Mouse (Mus musculus) small intestine, adult 2 months (tissue): Measurements from ENCODE around the gene Agtr1a. TPM values are rescaled to one million over a fixed set of nuclear protein-coding genes. Genes with fewer than 3 reads are reported as not detected.

Experiments
- H3K27ac ChIP-seq: fragments of 200-500 bp; 2 replicates; pipeline ENCODE4 v1.5.1; 2012; ENCODE audit warnings: low read depth, low read length, control low read depth, inconsistent platforms; ENCODE audit not compliant: insufficient read depth
- H3K27me3 ChIP-seq: fragments of 200-500 bp; 2 replicates; pipeline ENCODE4 v1.6.1; 2012; ENCODE audit warnings: mild to moderate bottlenecking, moderate library complexity, low read length, inconsistent platforms; ENCODE audit not compliant: control insufficient read depth, insufficient read depth
- H3K36me3 ChIP-seq: fragments of 200-500 bp; 2 replicates; pipeline ENCODE4 v1.6.1; 2012; ENCODE audit warnings: mild to moderate bottlenecking, low read length, control low read depth, inconsistent platforms; ENCODE audit not compliant: control insufficient read depth, insufficient read depth
- H3K4me1 ChIP-seq: fragments of 200-500 bp; 2 replicates; pipeline ENCODE4 v1.6.1; 2012; ENCODE audit warnings: low read length, inconsistent platforms, mixed read lengths; ENCODE audit not compliant: control insufficient read depth, insufficient read depth, insufficient read length
- H3K4me3 ChIP-seq: fragments of 200-500 bp; 2 replicates; pipeline ENCODE4 v1.5.1; 2012; ENCODE audit warnings: low read depth, mild to moderate bottlenecking, control low read depth, inconsistent platforms, low read length, moderate library complexity
- CTCF ChIP-seq: fragments of 200-500 bp; IDR thresholded peaks from 2 replicates; pipeline ENCODE4 v1.5.1; 2012; ENCODE audit warnings: low read depth, mild to moderate bottlenecking, control low read depth, inconsistent platforms, low read length, moderate library complexity, mixed read lengths; ENCODE audit not compliant: insufficient replicate concordance, insufficient read length; ENCODE audit errors: extremely low read depth
- POLR2A ChIP-seq: fragments of 200-500 bp; IDR thresholded peaks from 2 replicates; pipeline ENCODE4 v1.6.1; 2012; ENCODE audit warnings: low read depth, mild to moderate bottlenecking, control low read depth, inconsistent platforms, low read length, moderate library complexity
- WGBS: fragments of 180-500 bp; shearing (Covaris S2); methylation state at CpG from one replicate; pipeline ENCODE4 v1.1.7; 2018; 5-methylcytosine and 5-hydroxymethylcytosine counted together
- polyA plus RNA-seq: library from polyadenylated mRNA; depleted of rRNA; stranded (reverse); fragments of >200 nt; gene quantifications from 2 replicates; pipeline ENCODE4 v1.2.3, GENCODE M21; 2012

The Agtr1a gene
- polyA plus RNA-seq, 1 experiment, result 2.1 TPM

- no peak overlapping the region for H3K4me3 ChIP-seq
- TF ChIP-seq POLR2A (no peak), CTCF (no peak)
- H3K27ac ChIP-seq, result no peak overlapping the region
- H3K27me3 ChIP-seq, result no peaks in the 10 kb centered on the region
- H3K4me1 ChIP-seq, result no peaks in the 10 kb centered on the region
- no peaks in the 10 kb centered on the region for H3K36me3 ChIP-seq
Observed at GRCm38 (mm10) chr13:30348306-30348705, 12.1 kb downstream of the Agtr1a start.

DNA sequence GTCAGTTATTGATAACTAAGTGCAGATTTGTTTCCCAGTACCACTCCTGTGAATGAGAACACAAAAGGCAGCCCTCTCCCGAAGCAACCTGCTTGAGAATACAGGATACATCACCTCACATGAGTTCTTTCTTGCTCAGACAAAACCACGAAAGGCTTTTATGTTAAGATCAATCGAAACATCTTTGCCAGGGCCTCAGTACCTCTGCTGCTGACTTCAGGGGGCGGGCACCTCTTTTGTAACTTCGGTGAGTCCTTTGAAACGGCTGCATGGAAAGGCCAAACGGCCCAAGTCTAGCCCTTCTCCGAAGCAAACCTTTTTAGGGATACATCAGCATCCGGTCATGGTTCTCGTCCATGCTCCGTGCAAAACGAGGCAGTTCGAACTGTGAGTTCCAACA lies 15.7 kb downstream of the Agtr1a start:
- H3K27me3 ChIP-seq, result no peaks in the 10 kb centered on the region
- H3K27ac ChIP-seq, result no peak overlapping the region
- H3K4me1 ChIP-seq, result no peaks in the 10 kb centered on the region
- 82% methylated on average over 13 of the region's 13 CpGs for WGBS
- TF ChIP-seq POLR2A, result no peak
- no peak for TF ChIP-seq CTCF
- H3K36me3 ChIP-seq, result no peaks in the 10 kb centered on the region
- H3K4me3 ChIP-seq, result no peak overlapping the region

DNA sequence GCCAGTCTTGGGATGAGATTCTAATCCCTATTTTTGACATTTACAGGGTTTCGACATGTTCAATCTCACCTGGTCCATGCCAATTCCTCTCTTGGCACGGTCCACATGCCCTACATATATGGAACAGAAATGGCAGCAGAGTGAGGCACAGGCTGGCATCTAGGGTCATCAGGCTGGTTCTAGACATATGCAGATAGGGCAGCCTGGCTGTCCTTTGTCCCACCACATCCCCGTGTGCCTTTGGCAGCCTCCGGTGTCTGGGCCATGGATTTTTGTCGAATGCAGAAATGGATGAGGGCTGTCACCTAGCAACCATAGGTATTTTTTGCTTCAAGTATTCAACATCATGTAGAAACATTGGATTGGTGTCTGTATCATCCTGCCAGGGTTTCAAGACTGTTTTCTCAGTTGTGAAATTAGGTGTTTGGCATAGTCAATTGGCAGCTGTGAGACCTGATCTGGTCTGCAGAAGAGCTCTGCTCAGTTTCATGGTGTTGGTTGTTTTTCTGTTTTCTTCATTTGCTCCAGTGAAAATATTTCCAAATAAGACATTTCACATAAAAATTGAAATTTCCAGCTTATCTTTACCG lies 18.8 kb downstream of the Agtr1a start:
- 90% methylated on average over 6 of the region's 6 CpGs for WGBS
- Histone ChIP-seq H3K4me3 (no peak overlapping the region), H3K4me1 (no peaks in the 10 kb centered on the region), H3K27me3 (no peaks in the 10 kb centered on the region), H3K27ac (no peak overlapping the region), H3K36me3 (no peaks in the 10 kb centered on the region)
- TF ChIP-seq POLR2A, result no peak
- TF ChIP-seq CTCF, result no peak

GRCm38 (mm10) chr13:30355979-30356378 lies 19.7 kb downstream of the Agtr1a start:
- TF ChIP-seq CTCF, result no peak
- TF ChIP-seq POLR2A, result no peak
- Histone ChIP-seq H3K27ac (no peak overlapping the region), H3K36me3 (no peaks in the 10 kb centered on the region), H3K4me3 (no peak overlapping the region), H3K27me3 (no peaks in the 10 kb centered on the region), H3K4me1 (no peaks in the 10 kb centered on the region)
- 55% methylated on average over 2 of the region's 2 CpGs for WGBS

DNA sequence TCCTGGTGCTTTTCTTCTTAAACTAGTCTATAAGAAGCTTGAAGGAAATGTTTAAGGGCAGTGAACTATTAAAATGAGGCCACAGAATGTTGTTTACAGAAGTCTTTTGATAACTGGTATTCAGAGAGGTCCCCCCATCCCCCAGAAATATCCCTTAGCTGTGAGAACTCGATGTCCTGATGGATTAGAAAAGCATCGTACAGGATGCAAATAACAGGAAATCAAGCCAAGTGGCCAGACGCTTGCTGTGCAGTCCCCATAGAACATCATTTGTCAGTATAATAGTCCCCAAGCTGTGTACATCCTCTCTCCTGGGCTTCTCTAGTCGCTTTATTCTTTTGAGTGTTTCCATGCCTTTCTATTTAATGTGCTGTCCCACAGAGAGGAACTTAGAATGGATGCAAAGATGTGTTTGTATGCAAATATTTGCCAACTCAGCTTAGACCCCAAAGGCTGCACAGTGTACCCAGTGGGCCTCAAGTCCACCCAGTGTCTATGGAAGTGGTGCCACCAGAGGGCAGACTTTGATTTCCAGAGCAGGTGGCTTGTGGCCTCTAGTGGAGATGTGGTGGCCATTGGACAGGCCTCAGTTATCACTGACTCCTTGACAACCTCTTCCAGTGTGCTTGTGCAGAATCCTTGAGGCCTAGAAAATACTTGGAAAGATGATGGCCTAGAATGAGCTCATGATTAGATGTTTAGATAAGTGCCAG lies 22.4 kb downstream of the Agtr1a start:
- Histone ChIP-seq H3K36me3 (no peaks in the 10 kb centered on the region), H3K4me3 (no peak overlapping the region), H3K27me3 (no peaks in the 10 kb centered on the region), H3K27ac (no peak overlapping the region), H3K4me1 (no peaks in the 10 kb centered on the region)
- 68% methylated on average over 4 of the region's 4 CpGs for WGBS
- peak; percentile 35; the same call in 1 of the 2 replicates for TF ChIP-seq CTCF
- TF ChIP-seq POLR2A, result no peak

DNA sequence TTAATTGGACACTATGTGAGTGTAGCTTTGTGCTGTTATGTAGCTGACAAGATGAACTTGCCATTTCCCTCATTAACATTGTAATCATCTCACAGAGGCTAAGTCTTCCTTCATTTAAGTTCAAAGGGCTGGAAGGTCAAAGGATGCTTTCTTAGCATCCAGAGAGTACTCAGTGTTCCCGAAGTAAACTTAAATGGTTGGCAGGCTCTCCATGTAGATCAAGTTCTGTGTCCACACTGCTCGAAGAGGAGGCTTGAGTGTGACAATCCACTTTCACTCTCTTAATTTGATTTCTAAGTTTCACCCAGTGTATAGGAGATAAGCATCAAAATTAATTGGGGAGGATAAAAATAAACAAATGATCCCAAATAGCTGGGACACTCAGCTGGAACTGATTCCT lies 23.6 kb downstream of the Agtr1a start:
- TF ChIP-seq POLR2A (no peak), CTCF (no peak)

GRCm38 (mm10) chr13:30361002-30361401 lies 24.8 kb downstream of the Agtr1a start:
- no peak overlapping the region for H3K4me3 ChIP-seq
- H3K27me3 ChIP-seq, result no peaks in the 10 kb centered on the region
- no peaks in the 10 kb centered on the region for H3K36me3 ChIP-seq
- no peak overlapping the region for H3K27ac ChIP-seq
- TF ChIP-seq CTCF (no peak), POLR2A (no peak)
- 27% methylated on average over 5 of the region's 5 CpGs for whole genome bisulfite sequencing
- H3K4me1 ChIP-seq, result no peaks in the 10 kb centered on the region

More for the DNA sequence above, 23.6 kb downstream of the Agtr1a start:
- H3K27ac ChIP-seq, result no peak overlapping the region
- WGBS, result 67% methylated on average over 2 of the region's 2 CpGs
- H3K36me3 ChIP-seq, result no peaks in the 10 kb centered on the region
- H3K4me1 ChIP-seq, result no peaks in the 10 kb centered on the region
- H3K27me3 ChIP-seq, result no peaks in the 10 kb centered on the region
- H3K4me3 ChIP-seq, result no peak overlapping the region

DNA sequence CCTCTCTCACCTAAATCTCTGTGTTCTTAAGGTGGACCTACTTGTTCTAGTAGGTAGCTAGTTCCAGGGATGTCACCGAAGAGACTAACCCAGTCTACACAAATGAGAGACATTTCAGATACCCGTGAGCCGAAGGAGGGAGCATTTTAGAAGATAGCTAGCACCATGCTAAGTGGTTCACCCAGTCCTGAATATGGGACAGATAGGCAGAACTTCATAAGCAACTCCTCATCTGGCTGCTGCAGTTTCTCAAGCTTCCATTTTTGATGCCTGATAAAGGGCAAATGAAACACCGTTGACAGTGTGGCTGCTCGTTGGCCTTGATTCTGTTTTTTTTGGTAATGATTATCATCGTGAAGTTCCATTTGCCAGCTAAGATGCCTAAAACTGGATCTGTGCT lies 25.8 kb downstream of the Agtr1a start:
- no peak overlapping the region for H3K4me3 ChIP-seq
- no peaks in the 10 kb centered on the region for H3K4me1 ChIP-seq
- no peaks in the 10 kb centered on the region for H3K27me3 ChIP-seq
- H3K27ac ChIP-seq, result no peak overlapping the region
- 90% methylated on average over 6 of the region's 6 CpGs for WGBS
- no peaks in the 10 kb centered on the region for H3K36me3 ChIP-seq
- TF ChIP-seq CTCF, result no peak
- no peak for TF ChIP-seq POLR2A
